Mouse (Mus musculus): ENCODE data around the gene Aqp3.

- no peak for TF ChIP-seq CTCF (IDR thresholded peaks at IDR 0.05; ENCODE audit: borderline replicate concordance, insufficient read depth, low read length)
- TF ChIP-seq POLR2A (IDR thresholded peaks at IDR 0.05; ENCODE audit: low read depth, low read length) = no peak
These were observed 16.2 kb downstream of the Aqp3 start for GRCm38 (mm10) chr4:41081733-41082132.
